Mouse (Mus musculus): ENCODE measurements at regions not wholly inside any gene's neighbourhood (a gene's known extent, or its start where the extent isn't known, plus 50 kb on each side); places are given as distances from the start of the nearest gene placed in this dataset.

DNA sequence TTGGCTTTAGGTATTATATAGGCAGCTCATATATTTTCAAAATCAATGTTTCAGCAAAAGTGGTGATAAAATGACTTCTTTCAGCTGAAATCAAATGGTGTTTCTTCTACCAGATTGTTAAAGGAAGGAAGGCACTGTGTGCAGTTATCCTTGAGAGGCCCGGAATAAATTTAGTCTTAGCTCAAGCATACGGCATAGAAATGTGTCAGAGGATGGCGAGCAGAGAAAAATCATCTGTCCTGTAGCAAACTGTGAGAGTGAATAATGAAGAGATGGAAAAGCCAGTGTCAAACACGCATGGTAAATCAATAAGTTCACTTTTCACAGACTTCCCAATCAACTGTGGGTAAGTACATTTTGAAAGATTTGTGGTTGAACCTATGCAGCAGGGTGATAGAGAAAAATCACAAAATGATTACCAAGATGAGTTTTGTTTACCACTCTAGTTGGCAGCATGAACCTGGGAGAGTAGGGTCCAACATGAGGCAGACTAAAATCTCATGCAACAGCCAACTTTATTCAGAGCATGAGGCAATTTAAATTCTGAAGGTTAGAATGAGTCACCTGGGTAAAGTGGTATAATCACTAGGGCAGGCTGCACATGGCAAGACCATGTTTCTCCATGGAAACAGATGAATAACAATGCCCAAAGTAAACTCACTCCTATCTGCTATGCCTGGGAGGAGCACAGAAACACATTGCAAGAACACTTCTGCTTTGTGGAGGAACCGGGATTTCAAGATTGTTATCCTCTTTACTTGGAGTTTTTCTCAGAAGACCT, 55.7 kb downstream of the AI429214 start:
- DNase-seq (ENCODE audit: low spot score) = no peak

GRCm38 (mm10) chr8:37049969-37050683, 56.7 kb downstream of the AI429214 start:
- H3K9me3 ChIP-seq (replicated peaks) = no peaks in the 10 kb centered on the region
- TF ChIP-seq CTCF (IDR thresholded peaks at IDR 0.05; ENCODE audit: low read depth, low read length) = no peak
- TF ChIP-seq GATA1 (IDR thresholded peaks at IDR 0.05; ENCODE audit: borderline replicate concordance, low read length) = no peak
- TF ChIP-seq TAL1 (conservative IDR thresholded peaks at IDR 0.05; ENCODE audit: low read depth, low read length) = no peak
- TF ChIP-seq POLR2AphosphoS5 (IDR thresholded peaks at IDR 0.05; ENCODE audit: insufficient replicate concordance, low read depth, low read length) = no peak
- no peak for TF ChIP-seq GATA2 (IDR thresholded peaks at IDR 0.05; ENCODE audit: borderline replicate concordance, low read depth, low read length)
- no peak for ATAC-seq (ENCODE audit: extremely low read depth, insufficient number of reproducible peaks, low FRiP score, poor library complexity, severe bottlenecking)

More for the DNA sequence above, 55.7 kb downstream of the AI429214 start:
- H3K4me1 ChIP-seq (ENCODE audit: insufficient read depth, low read depth, low read length) = no peaks in the 10 kb centered on the region
- TF ChIP-seq GATA1 (IDR thresholded peaks at IDR 0.05; ENCODE audit: borderline replicate concordance, low read length) = no peak
- TF ChIP-seq GATA2 (IDR thresholded peaks at IDR 0.05; ENCODE audit: borderline replicate concordance, low read depth, low read length) = no peak
- no peak for TF ChIP-seq POLR2AphosphoS5 (IDR thresholded peaks at IDR 0.05; ENCODE audit: insufficient replicate concordance, low read depth, low read length)
- TF ChIP-seq CTCF (IDR thresholded peaks at IDR 0.05; ENCODE audit: low read depth, low read length) = no peak
- no peak for TF ChIP-seq TAL1 (conservative IDR thresholded peaks at IDR 0.05; ENCODE audit: low read depth, low read length)
- no peaks in the 10 kb centered on the region for H3K27me3 ChIP-seq (ENCODE audit: insufficient read depth, low read length)
- no peak overlapping the region for H3K4me3 ChIP-seq (ENCODE audit: low read depth, low read length)
- ATAC-seq (ENCODE audit: extremely low read depth, insufficient number of reproducible peaks, low FRiP score, poor library complexity, severe bottlenecking) = no peak
- no peaks in the 10 kb centered on the region for H3K9me3 ChIP-seq (replicated peaks)
- no peaks in the 10 kb centered on the region for H3K36me3 ChIP-seq (replicated peaks)

DNA sequence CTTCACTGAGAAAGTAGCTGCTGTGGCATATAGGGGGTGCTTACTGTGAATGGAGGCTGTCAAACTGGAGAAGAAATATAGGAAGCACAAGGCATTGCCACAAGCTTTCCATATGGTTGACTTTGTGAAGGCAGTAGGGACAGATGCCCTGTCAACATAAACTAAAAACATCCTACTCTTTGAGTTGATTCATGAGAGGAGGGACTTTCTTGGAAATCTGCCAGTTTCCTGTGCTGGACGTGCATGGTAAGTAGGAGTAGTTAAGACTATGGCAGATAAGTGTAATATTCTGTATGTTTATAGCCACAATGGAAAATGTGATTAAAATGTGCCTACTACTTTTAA, 57.3 kb downstream of the AI429214 start:
- no peak for DNase-seq (ENCODE audit: low spot score)
- Histone ChIP-seq H3K9me3 (replicated peaks) (no peaks in the 10 kb centered on the region), H3K4me3 (ENCODE audit: low read depth, low read length) (no peak overlapping the region), H3K36me3 (replicated peaks) (no peaks in the 10 kb centered on the region), H3K27me3 (ENCODE audit: insufficient read depth, low read length) (no peaks in the 10 kb centered on the region), H3K4me1 (ENCODE audit: insufficient read depth, low read depth, low read length) (no peaks in the 10 kb centered on the region)
- no peak for ATAC-seq (ENCODE audit: extremely low read depth, insufficient number of reproducible peaks, low FRiP score, poor library complexity, severe bottlenecking)
- TF ChIP-seq POLR2AphosphoS5 (IDR thresholded peaks at IDR 0.05; ENCODE audit: insufficient replicate concordance, low read depth, low read length) (no peak), CTCF (IDR thresholded peaks at IDR 0.05; ENCODE audit: low read depth, low read length) (no peak), TAL1 (conservative IDR thresholded peaks at IDR 0.05; ENCODE audit: low read depth, low read length) (no peak), GATA1 (IDR thresholded peaks at IDR 0.05; ENCODE audit: borderline replicate concordance, low read length) (no peak), GATA2 (IDR thresholded peaks at IDR 0.05; ENCODE audit: borderline replicate concordance, low read depth, low read length) (no peak)

More at GRCm38 (mm10) chr8:37049969-37050683, 56.7 kb downstream of the AI429214 start:
- no peak for DNase-seq (ENCODE audit: low spot score)
- Histone ChIP-seq H3K4me1 (ENCODE audit: insufficient read depth, low read depth, low read length) (no peaks in the 10 kb centered on the region), H3K36me3 (replicated peaks) (no peaks in the 10 kb centered on the region), H3K27me3 (ENCODE audit: insufficient read depth, low read length) (no peaks in the 10 kb centered on the region), H3K4me3 (ENCODE audit: low read depth, low read length) (no peak overlapping the region)

GRCm38 (mm10) chr8:37056376-37056775, 63.0 kb downstream of the AI429214 start:
- Histone ChIP-seq H3K9me3 (replicated peaks) (no peaks in the 10 kb centered on the region), H3K36me3 (replicated peaks) (no peaks in the 10 kb centered on the region), H3K27me3 (ENCODE audit: insufficient read depth, low read length) (0 out of 2 replicates have a peak, but pooled peaks cover 2% of the 10 kb centered on the region), H3K4me1 (ENCODE audit: insufficient read depth, low read depth, low read length) (no peaks in the 10 kb centered on the region), H3K4me3 (ENCODE audit: low read depth, low read length) (no peak overlapping the region)
- ATAC-seq (ENCODE audit: extremely low read depth, insufficient number of reproducible peaks, low FRiP score, poor library complexity, severe bottlenecking) (no peak), DNase-seq (ENCODE audit: low spot score) (no peak)
- TF ChIP-seq POLR2AphosphoS5 (IDR thresholded peaks at IDR 0.05; ENCODE audit: insufficient replicate concordance, low read depth, low read length) = no peak
- TF ChIP-seq GATA2 (IDR thresholded peaks at IDR 0.05; ENCODE audit: borderline replicate concordance, low read depth, low read length) = no peak
- TF ChIP-seq TAL1 (conservative IDR thresholded peaks at IDR 0.05; ENCODE audit: low read depth, low read length) = no peak
- TF ChIP-seq GATA1 (IDR thresholded peaks at IDR 0.05; ENCODE audit: borderline replicate concordance, low read length) = no peak
- TF ChIP-seq CTCF (IDR thresholded peaks at IDR 0.05; ENCODE audit: low read depth, low read length) = no peak

DNA sequence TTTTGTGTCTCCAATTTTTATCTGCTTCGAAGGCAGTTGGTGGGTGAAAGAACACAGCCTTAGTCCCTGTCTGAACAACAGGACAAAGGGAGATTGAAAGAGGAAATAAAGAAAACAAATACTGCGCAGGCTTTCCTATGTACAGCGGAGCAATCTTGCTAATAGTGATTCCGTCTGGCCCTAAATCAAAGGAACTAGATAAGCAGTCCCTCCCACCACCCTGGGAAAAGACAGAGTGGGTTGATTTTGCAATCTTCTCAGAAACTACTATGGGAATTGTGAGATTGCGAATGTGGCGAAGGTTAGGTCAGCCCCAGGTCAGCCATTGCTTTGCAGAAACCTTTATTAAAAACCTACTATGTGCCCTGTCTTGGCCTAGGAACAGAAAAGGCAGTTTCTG, 65.0 kb downstream of the AI429214 start:
- ATAC-seq (ENCODE audit: extremely low read depth, insufficient number of reproducible peaks, low FRiP score, poor library complexity, severe bottlenecking) = no peak
- no peak for DNase-seq (ENCODE audit: low spot score)
- Histone ChIP-seq H3K36me3 (replicated peaks) (no peaks in the 10 kb centered on the region), H3K9me3 (replicated peaks) (no peaks in the 10 kb centered on the region), H3K4me1 (ENCODE audit: insufficient read depth, low read depth, low read length) (no peaks in the 10 kb centered on the region), H3K4me3 (ENCODE audit: low read depth, low read length) (no peak overlapping the region), H3K27me3 (ENCODE audit: insufficient read depth, low read length) (0 out of 2 replicates have a peak, but pooled peaks cover 2% of the 10 kb centered on the region)
- TF ChIP-seq GATA1 (IDR thresholded peaks at IDR 0.05; ENCODE audit: borderline replicate concordance, low read length) = no peak
- no peak for TF ChIP-seq TAL1 (conservative IDR thresholded peaks at IDR 0.05; ENCODE audit: low read depth, low read length)
- no peak for TF ChIP-seq CTCF (IDR thresholded peaks at IDR 0.05; ENCODE audit: low read depth, low read length)
- no peak for TF ChIP-seq GATA2 (IDR thresholded peaks at IDR 0.05; ENCODE audit: borderline replicate concordance, low read depth, low read length)
- TF ChIP-seq POLR2AphosphoS5 (IDR thresholded peaks at IDR 0.05; ENCODE audit: insufficient replicate concordance, low read depth, low read length) = no peak

All from G1E (cell line).